Mouse (Mus musculus) cerebellum, postnatal 14 days (tissue): ENCODE results near the gene Srgap1.

Experiments used
- DNase-seq, 2 experiments: peaks; one replicate each; pipeline ENCODE4 v3.0.0; 2021; ENCODE audit warnings: mixed read lengths in 2 of 2

The Srgap1 gene

DNA sequence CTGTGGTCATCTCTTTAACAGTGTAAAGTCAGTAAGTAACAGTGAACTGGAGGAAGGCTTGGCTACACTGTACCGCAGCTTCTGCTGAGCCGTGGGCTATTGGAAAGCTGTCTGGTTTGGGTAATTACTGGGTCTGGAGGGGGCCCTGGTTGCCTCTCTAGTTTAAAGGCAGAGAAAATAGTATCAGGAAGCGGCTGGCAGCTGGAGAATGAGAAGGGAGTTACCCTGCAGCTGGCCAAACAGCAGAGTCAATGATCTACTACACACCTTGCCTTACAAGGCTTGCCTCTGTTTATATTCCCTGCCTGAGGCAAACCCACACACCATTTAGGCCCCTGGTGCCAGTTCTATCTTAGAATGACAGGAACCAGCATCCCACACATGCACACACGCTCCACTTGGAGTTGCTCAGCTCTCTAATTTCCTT, 174.0 kb downstream of the Srgap1 start:
- no peak for DNase-seq

DNA sequence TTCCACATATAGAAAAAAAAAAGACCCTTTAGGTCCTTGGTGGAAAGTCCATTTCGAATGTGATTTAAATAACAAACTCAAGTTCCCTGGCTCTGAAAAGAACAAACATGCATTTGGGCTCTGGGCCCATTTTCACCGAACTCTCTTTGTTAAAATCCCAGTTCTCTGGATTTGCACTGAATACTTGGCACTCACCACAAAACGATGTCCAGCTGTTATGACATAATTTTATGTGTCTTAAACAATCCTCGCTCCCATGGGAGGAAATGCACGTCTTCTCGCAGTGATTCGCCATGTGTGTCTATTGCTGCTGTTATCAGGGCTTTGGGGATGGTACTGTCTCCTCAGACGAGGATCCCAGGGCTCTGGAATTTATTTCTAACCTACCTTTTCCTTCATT, 177.2 kb downstream of the Srgap1 start:
- DNase-seq: no peak

DNA sequence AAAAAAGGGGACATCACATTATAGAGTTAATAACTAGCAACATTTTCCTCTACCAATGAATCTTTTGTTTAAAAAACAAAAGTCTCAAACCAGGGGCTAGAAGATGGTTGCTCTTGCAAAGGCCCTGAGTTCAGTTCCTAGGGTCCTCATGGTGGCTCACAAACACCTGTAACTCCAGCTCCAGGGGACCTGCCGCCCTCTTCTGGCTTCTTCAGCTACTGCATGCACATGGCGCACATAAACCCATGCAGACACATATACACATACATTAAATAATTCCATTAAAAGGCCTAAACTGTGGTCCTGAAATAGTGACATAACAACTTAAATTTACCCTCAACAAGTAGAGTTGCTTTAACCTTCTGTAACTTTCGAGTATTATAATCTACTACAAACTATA, 178.9 kb downstream of the Srgap1 start:
- DNase-seq: no peak

DNA sequence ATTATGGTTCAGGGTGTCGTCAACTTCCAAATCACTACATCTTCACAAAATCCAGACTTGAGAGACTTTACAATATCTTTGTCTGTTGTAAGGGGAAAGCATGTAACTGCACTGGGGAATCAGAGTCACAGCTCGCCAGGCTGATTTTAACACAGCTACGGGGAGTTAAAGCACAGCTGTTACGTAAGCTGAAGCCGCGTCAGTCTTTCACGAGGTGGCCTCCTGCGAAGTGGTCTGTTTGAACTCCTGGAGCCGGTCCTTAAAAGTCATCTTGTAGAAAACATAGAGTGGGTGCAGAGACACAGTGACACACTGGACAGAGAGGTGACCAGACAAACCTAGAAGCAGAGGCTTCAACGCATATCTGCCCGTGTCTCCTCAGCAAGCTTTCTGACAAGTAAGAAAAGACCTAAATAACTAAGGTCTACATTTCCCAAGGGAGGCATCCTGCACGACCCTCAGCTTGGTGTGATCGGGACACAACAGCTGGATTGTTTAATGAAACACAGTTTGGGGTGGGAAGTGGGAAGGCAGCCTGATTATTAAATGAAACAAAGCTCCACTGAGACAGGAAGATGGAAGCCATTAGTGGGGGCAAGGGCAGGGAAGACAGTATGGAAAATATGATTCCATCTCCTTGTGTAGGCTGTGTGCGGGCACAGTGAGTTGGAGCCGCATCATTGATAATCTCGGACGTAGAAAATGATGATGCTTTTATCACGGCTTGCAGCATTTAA, 181.4 kb downstream of the Srgap1 start:
- no peak for DNase-seq

DNA sequence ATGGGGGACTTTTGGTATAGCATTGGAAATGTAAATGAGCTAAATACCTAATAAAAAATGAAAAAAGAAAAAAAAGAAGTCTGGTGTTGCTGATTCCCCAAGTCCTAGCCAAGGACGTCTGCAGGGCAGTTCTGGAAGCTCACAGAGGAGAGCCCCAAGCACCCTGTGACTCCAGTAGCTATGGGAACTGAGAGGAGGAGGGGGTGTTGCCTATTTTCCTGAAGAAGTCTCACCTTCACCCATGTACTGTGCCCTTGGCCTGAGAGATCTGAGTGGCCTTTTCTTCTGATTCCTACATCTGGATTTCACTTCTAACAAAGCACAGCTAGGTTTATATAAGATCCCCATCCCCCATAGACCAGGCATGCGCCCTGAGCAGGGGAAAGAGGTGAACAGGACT, 186.2 kb downstream of the Srgap1 start:
- DNase-seq: no peak

DNA sequence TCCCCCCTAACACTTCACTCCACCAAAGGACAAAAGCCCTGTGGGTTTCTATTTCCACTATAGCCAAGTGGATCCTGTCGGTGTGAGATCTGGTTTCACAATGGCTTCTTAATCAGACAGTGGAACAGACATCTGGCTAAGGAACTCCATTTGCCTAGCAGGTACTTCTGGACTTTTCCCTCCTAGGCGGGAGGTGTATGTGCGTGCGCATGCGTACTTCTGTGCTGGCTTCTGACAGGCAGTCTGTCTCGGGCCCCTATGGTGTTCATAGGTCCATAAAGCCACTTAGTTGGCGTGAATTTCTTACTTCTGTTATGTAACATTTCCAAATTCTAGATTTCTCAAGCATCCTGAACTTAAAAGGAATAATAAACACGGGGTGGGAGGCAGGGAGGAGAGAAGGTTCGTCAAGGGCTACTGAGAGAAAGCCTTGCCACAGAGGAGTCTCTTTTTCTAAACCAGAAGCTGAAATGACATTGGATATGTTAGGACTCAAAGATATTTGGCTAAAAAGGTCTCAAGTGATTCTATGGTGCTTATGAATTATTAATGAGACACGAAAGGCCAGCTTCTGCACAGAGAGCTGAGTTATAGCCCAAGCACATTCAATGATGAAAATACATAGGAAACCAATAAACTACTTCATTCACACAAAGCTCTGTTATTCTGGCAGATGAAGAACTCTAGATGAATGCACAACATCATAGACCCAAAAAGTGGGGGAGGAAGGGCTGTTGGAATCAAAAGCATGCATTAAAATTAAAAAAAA, 187.1 kb downstream of the Srgap1 start:
- no peak for DNase-seq

DNA sequence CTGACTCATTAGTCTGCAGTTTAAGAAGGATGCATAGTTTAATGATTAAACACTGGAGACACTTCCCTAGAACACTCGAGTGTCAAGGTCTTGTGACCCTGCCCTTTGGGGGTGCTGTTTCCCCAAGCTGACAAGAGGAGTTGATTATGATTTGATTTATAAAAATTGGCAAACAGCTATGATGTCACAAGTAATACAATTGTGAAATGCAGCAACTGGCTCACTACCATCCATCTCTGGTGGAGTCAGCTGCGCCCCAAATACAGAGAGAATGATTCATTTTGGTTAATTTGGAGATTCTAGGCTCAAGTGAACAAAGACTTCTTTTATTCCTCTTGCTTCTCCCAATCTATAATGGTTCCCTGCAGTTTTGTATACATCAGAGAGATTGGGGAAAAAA, 188.2 kb downstream of the Srgap1 start:
- no peak for DNase-seq

DNA sequence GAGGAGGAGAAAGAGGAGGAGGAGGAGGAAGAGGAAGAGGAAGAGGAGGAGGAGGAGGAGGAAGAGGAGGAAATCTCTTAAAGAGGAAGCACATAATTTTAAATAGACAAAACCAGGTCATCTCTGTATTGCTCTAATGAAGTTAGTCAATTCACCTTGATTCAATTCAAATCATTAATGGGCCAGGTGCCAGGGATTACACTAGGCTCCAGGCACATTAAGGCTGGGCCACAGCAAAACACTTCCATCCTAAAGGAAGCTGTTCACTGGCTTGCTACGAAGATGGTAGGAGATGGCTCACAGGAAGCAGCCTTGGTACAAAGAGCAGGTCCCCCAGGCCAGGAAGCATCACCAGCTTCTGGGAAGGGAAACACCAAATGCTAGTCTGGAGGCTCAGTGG, 189.0 kb downstream of the Srgap1 start:
- DNase-seq: no peak

DNA sequence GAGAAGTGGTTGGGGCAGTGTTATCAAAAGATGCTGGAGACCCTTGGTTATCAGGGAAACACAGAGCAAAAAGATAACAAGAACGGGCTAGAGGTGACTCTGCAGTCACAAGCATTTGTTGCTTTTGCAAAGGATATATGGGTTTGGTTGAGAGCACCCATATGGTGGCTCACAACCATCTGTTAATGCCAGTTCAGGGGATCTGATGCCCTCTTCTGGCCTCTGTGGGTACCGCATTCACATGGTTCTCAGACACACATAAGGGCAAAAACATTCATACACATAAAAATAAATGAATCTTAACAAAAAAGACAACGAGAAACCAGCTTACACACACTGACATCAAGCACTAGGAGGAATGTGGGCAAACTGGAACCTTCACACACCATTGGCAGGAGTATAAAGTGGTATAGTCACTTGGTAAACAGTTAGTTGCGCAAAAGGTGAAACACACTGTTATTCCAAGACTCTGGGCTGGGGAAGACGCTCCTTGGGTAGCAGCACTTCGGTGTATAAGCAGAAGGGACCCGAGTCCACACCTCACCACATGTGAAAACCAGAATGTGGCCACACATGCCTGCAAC, 191.2 kb downstream of the Srgap1 start:
- peak; percentile 10 to 27 for DNase-seq

DNA sequence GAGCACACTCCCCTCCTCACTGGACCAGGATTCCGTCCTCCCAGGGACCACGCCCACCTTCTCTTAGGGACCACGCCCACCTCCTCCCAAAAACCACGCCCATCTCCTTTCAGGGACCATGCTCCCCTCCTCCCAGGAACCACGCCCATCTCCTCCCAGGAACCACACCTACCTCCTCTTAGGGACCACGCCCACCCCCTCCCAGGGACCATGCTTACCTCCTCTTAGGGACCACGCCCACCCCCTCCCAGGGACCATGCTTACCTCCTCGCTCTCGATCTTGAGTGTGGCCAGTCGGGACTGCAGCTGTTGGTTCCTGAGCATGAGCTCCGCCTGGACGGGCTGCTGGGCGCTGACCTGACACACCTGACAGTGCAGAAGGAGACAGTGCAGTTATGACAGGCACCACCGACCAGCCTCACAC, 193.7 kb downstream of the Srgap1 start:
- DNase-seq: no peak

DNA sequence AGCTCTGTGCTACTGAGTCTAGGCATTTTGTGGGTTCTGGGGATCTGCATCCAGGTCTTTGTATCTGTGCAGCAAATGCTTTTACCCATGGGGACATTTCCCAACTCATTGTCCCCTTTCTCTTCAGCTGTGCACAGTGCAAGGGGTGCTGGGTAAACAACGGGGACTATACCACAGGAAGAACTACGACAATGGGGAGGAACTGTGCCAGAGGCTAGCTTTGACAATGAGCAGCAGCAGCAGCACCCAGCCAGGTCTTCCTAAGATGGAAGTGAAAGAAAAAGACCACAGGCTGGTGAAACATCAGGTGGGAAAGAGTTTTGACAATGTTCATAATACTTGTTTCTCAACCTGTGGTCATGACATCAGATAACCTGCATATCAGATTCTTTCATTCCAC, 197.6 kb downstream of the Srgap1 start:
- DNase-seq: no peak

DNA sequence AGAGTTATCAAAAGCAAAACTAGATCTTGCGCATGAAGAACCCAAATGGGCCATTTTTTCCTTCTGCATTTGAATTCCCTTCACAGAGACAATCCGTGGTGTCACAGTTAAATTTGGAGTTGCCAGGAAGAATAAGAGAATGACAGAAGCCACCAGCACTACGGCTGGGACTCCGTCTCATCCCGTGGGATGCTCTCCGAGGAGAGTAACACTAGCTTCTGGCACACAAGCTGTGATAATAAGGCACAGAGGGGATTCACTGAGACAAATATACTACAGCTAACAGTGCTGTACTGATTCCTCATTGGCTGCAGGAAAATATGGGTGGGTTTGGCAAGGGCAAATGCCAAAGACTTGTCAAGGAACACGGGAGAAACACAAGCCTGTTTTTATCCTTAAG, 201.4 kb downstream of the Srgap1 start:
- DNase-seq: no peak

DNA sequence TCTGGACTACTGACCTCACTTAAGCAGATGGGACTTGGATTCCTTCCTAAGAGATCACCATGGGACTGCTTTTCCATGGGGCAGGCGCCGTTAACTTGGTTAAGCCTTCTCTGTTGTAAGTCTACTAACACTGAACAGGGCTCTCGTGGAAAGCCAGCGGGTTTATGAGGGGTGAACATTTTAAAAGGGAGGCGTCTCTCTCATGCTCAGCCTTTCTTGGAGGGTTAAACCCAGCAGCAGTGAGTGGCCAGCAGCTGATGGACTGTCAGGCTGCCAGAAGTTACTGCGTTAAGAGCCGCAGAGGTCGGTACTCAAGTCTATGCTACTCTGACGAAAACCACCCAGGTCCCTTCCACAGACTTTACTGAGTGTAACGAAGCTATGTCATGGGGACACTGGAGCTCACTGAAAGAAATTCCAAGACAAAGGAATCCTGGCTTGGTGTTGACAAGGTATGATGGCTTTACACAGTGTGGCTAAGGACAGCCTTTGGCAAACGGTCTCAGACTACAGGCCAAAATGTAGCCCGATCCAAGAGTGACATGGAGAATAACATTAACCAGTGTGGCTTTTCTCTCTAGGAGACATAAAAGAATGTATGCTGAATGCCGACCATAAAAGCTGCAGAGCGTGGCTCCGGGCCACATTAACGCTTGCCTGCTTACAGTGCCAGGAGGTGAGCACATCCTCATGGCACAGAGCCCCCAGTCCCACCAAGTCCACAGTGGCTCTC, 209.8 kb downstream of the Srgap1 start:
- peak; percentile 47 to 62 for DNase-seq

DNA sequence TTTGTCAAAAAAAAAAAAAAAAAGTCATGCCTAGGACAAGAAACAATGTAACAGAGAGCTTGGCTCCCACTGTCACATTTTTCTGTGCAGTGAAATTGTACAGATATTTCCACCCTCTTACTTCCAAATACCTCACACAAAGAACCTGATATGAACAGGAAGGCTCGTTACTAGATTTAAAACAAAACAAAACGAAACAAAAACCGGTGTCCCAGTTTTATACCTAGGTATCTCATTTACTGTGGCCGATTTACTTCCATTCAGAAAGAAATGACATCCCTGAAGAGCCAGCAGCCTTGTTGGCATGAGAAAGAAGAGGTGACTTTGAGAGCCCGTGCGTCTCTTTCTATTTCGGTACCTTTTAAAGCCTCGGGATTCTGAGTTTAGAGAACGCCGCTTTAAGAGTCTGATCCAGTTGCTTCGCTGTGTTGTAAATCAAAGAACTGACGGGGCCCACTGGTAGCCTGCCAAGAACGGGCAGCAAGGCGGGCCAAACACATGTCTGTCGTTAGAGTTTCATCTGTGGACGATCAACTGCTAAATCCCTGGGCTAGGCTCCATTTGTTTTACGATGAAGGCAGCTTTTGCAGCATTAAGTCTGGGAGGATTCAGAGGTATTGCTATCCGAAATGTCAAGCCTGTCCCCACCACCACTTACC, 210.5 kb downstream of the Srgap1 start:
- DNase-seq: peak; percentile 68 to 70

DNA sequence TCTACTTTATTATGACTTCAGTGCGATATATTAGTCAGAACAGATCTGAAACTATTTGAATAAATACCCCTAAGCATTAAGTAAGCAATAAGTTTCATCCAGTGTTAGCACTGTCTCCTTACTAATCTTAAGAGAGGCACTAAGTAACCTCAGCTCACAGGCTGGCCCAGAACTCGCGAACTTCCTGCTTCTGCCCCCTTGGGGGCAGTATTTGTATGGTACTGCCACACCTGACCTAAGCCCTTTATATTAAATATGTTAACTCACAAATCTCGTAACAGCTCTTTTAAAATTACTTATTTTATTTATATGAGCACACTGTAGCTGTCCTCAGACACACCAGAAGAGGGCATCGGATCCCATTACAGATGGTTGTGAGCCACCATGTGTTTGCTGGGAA, 213.7 kb downstream of the Srgap1 start:
- no peak for DNase-seq

DNA sequence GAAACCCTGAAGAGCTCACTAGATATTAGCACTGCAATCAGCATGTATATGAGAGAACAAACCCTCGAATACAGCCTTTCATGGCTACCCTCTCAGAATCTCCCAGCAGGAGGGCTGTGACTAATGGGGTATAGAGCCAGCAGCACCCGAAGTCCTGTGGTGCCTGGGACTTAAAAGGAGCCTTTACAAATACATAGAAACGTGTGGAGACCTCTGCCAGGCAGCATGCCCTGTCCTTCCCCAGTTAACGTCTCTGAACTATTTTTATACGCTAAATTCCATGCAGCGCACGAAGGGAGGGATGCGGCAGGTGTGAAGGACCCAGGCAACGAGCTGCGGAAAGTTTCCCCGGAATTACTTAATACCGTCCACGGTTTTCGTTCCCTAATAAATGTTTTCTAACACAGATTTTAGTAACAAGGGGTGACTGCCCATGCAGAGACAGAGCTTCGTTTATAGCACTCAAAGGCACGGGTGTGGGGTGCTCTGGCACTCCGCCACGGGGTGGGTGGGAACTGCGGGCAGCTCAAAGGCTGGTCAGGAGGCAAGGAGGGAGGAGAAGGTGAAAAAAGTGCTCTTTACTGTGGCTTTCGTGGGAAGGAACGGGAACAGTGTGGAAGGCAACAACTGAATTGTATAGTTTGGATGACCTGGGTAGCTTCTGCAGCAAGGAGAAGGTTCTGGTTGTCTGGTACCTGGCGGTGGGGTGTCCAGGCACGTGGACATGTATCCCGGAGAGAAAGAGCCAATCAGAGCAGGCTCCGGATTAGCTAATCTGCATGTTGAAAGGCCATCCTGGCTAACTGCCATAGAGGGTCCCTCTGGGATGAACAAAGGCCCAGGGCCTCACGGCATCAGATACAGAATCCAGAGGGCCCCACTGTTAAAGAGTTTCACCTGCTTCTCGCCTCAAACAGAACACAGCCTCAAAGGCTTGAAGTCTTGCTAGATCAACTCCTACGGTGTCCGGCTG, 216.5 kb downstream of the Srgap1 start:
- DNase-seq: peak in 1 of 2 experiments; percentile 18

DNA sequence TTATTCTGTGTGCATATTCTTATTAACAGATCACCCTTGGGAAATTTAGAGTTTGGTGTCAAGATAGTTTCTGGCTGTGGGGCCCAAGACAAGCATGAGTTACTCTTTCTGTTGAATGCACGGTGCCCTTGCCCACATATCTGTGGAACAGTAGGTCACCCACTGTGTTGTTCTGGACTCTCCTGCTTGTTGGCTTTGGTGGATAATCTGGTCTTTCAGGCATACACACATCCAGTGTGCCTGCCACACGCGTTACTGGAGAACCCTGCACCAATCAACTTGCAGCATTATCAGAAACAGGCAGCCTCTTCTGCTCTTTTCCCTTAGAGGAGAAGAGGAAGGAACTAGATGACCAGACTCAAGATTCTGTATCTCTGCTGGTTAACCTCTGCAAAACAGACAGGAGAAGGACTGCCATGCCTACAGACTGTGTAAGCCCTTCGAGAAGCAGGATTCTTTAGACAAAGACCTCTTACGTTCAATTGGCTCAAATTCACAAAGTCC, 217.3 kb downstream of the Srgap1 start:
- no peak for DNase-seq

DNA sequence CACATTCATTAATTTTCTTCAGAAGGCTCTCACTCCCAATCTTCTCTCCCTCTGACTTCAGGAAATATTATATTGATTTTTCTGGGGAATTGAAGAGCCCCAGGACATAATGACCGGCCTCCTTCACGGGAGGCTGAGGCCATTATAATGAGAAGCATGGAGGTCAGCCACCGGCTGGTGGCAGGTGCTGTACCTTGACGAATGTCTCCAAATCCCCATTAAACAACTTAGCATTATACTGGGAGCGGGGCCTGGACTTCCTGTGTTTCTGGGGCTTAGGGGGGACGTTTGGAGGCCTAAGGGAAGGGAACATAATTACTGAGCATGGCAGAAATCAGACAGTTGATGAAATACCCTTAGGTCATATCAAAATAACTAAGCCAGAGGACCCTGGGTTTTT, 218.1 kb downstream of the Srgap1 start:
- no peak for DNase-seq

DNA sequence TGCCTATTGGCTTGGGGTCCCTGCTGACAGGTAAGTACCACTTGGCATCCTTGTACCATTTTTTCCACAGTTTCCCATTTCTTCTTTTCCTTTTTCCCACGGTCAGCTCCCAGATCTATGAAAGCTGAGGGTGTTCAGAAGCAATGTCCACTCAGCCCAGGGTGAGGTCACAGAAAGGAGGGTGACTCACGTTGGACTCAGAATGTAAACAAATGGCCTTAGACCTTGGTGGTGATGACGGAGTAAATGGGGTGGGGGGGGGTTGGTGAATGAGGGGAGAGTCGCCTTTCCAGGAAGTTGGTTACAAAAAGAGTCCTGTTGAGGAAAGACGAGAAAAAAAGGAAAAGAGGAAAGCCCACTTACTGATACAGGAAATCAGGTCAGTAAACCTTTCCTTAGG, 224.4 kb downstream of the Srgap1 start:
- no peak for DNase-seq

DNA sequence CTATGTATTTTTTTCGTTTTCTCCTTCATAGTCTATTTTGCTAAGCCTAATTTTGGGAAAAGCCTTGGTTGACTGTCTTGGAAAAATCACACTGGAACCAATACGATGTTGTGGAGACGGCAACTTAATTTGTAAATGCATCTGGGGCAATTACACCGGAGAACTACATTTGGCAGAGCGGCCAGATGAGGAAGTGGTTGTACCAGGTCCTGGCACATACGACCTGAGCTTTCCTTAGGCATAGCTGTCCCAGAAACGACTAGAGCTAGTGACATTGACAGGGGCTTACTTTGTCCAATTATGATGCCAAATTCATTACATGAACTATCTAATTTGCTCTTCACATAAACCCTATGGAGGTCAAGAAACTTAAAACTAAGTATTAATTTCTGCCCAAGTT, 226.3 kb downstream of the Srgap1 start:
- DNase-seq: no peak

DNA sequence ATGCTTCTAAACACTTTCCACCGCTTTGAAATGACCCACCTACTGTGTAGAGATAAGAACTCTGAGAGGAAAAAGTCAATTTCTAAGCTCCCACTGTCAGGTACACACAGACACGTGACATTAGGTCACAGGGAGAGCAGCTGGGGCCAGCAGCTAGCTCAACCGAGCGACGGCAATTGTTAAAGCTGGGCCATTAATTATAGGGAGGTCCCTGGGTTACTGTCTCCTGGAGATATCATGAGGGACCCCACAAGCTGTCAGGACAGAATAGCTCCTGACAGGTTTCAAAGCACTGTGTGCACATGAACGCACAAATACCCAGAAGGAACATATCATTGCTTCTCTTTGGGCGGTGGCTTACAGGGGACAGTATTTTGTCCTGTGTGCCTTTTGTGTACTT, 229.1 kb downstream of the Srgap1 start:
- DNase-seq: no peak
